Mouse (Mus musculus) adipocyte (in vitro differentiated cells): ENCODE data around the gene C2cd5.

ENCODE experiments used
- DNase-seq: peaks from one replicate; pipeline ENCODE4 v3.0.0-alpha.2; 2016; ENCODE audit warnings: low spot score

The C2cd5 gene

DNA sequence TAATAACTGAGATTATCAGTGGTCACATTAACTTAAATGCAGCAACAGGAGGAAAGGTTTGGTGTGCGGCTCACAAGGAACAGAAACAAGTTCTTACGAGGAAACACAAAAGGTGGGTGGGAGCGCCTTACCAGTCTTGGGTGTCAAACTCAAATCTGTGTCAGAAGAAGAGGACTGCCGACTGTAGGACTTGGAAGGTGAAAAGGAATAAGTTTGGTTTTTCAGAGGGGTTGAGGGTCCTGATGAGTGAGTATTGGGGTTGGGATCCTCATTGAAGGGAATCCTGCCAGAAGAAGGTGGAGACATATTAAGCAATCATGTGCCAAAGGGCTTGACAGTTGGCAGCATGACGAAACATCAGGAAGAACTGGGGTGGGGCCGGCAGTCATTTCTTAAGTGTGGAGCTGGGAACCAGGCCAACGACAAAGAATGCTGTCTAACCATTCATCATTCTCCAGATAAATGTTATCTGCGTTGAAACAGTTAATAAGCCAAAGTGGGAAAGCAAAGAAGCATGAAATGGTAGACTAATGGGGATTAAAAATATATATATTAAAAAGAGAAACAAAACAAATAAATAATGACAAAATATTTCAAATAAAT, 27.4 kb downstream of the C2cd5 start:
- DNase-seq = peak; percentile 87

DNA sequence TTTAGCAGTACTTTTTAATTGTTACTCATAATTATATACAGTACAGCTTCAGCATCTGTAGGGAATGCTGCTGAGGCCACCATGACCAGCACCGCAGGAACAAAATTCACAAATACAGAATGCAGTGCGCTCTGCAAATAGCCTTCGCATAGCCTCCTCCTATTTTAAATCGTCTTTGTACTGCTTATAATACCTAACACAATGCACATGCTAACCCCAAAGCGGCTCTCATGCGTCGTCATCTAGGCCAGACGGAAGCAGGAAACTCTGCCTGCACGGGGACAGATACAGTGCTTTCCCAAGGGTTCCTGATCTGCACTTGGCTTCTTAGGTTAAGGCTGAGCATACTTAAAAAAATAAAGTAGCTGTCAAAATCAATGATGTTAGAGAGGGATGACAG, 29.2 kb downstream of the C2cd5 start:
- no peak for DNase-seq

DNA sequence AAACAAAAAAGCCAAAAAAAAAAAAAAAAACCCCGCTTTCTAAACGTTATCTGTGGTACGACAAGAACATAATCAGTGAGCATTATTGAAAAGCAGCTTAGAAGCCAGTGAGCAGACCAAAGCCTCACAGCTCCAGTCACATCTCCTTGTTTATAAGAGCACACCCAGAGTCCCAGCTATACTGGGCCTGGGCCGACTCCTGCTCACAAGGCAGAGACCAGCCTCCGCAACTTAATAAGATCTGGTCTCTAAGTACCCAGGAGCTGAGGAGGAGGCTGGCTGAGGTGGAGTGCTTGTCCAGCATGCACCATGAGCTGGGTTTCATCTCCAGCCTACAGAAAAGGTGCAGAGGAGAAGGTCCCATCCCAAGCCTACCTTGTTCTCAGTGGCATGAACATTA, 29.9 kb downstream of the C2cd5 start:
- no peak for DNase-seq

GRCm38 (mm10) chr6:143069606-143070005, 30.3 kb downstream of the C2cd5 start:
- no peak for DNase-seq

DNA sequence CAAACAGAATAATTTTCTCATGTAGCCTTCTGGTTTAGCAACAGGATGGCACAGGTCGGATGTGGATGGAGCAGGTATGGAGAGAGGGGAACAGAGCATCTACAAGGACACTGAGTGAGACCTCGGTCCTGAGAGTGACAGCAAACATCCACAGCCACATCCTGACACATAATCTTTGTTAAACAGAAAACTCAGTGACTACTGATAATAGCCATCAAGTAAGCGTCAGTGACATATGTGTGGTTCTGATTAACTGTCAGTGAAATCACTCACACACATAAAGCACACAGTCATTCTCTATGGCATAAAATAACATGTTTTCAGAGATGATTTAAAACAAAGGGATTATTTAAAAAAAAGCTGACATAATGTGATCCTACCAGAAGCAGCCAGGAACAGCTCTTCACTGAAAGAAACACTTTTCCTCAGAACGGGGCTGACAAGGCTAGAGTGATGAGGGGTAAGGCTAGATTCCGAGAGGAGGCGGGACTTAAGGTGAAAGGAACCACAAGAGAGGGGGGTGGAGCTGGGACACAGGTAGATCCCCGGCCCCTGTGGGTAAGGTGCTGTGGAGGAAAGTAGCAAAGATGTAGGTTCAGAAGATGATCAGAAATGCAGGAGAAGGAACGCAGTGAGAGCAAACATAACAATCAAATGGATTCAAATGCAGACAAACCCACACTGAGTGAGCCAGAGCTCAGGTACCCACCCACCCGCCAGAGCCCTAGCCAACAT, 31.6 kb downstream of the C2cd5 start:
- DNase-seq = no peak

GRCm38 (mm10) chr6:143067654-143068053, 32.3 kb downstream of the C2cd5 start:
- DNase-seq = no peak

GRCm38 (mm10) chr6:143066859-143067258, 33.1 kb downstream of the C2cd5 start:
- no peak for DNase-seq

DNA sequence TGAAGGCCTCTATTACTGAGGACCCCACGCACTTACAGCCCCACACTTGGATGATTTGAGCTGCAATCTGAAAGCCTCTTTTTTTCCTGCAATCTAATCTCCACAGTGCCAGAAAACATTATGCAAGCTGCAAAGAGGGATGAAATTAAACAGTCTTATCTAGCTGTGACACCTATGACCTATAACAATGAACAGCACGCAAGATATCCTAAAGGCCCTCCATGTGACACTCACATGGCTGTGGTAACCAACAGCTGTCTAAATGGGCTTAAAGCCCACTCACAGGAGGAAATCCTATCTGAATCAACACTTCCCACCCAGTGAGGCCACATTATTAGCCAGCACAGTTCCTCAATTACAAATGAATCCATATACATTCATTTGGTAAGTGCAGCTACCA, 35.9 kb downstream of the C2cd5 start:
- DNase-seq = no peak

GRCm38 (mm10) chr6:143057601-143058000, 42.3 kb downstream of the C2cd5 start:
- no peak for DNase-seq

DNA sequence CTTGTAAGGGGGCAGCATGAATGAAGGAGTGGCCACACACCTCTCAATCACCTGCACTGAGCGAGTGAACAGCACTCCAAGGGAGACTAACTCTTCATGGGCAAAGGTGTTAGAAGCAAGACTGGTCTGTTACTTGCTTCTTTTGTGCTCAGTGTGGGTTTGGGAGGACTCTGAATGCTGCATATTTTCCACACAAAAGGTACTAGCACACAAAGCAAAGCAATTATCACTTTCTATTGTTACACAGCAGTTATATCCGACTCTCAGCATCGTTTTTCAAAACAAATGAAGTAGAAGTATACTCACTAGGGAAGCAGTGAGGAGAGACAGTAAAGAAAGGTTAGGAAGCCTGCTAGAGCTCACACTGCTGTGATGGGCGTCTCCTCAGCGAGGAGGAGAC, 48.4 kb downstream of the C2cd5 start:
- DNase-seq = no peak

DNA sequence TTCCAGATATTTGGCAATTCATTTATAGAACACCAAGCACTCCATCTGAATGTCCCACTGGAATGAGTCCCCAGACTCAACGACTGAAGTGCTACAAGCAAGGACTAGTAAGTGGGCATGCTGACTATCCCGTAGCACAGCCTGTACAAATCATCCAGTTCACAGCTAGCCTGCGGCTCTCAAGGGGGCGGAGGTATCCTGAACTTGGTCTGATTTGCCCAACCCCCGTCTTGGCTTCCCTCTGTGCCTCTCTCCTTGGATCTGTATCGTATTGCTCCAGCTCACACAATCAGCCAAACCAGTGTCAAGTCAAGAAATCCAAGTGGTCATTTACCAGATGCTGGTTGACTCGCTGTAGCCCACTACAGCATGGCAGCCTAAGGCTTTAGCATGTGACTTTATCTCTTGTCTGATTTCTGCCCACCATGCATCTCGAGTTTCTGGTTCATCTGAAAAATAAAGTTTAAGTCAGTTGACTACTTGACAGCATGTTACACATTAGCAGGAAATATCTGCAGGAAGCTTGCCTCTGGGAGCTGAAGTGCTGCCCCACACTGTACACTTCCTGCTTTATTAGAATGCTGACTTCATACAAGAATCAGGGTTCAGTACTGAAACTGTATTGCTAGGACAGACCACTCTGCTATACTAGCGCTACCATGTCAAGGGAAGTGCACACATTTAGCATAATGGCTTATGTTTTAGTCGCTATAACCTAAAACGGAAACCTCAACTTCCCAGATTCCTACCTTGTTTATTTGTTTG, 50.0 kb downstream of the C2cd5 start:
- no peak for DNase-seq

DNA sequence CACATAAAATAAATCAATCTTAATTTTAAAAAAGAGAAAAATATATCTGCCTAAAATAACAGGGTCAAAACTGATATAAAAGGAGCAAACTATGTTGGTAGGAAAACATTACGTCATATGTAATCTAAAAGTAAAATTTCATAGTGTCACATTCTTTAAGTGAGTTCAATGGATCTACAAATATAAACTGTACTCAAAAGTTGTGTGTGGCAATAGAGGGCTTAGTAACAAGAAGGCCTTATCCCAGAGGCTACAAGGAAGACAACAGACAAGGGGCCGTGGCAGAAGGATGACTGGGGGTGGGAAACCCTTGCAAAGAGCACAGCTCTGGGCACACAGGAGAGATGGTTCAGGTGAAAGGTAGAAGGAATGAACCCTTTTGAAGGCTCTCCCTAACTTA, 50.8 kb downstream of the C2cd5 start:
- DNase-seq = no peak

DNA sequence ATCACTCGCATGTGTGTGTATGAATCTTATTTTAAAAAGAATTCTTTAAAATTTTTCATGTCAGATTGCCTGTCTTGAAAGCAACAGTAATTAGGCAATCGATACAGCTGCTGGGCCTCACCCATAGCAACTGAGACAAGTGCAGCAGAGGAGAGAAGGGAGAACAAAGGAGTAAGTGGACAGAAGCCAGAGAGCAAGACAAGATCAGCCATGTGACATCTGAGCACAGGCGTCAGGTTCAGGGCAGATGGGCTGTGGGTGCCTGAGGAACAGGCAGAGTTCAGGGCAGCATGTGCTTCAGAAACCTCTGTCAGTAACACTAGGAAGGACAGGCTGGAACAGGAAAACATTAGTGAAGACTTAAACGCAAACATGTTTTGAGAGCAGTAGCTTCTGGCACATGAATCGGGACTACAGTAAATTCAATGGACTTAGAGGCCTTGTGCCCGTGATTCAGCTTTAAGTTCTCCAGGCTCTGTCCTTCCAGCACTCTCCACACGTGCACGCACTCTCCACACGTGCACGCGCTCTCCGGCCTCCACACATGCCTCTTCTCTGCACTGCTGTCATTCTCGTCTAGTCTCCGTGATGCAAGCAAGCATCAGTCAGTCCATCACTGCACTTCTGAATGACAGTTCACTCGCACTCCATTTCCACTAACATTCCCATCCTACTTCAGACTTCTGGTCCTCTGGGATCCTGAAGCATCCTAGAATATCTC, 52.2 kb downstream of the C2cd5 start:
- DNase-seq = no peak

GRCm38 (mm10) chr6:143041578-143041977, 58.4 kb downstream of the C2cd5 start:
- DNase-seq = no peak

DNA sequence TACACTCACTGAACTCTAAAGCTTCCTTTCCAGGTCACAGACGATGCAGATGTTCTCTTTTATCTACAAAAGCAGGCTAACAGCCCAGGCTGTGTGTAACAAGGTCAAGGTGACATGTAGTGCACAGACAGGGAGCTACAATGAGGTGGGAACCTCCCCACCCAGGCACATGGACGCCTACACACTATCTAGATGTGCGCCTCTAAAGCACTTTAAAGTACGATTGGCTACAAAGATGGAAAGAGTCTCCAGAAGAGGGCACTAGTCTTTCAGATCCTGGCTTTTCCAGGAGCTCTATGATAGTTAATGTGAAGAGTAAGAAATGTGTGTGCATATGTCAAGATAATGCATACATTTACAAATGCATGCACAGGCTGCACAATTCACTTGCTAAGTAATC, 64.7 kb downstream of the C2cd5 start:
- DNase-seq = no peak

GRCm38 (mm10) chr6:143034503-143034902, 65.4 kb downstream of the C2cd5 start:
- DNase-seq = no peak

DNA sequence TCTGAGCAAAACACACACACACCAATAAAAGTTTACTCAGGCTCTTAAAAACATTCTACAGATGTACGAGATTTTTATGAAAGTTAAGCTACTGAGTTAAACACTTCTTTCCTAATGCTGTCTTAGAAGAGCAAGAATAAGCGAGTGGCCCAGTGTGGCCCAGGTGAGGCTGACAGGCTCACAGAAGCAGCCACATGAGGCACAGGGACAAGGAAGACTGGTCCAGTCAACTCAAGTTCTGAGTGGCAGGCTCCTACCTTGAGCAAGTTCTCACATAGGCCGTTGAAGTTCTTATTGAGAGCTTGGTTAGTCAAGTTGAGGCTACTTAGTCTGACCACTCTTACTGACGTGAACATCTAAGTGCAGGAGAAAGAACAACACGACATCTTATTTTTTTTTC, 69.4 kb downstream of the C2cd5 start:
- no peak for DNase-seq

- no peak for DNase-seq
Observed at GRCm38 (mm10) chr6:143027896-143028295, 72.0 kb downstream of the C2cd5 start.

DNA sequence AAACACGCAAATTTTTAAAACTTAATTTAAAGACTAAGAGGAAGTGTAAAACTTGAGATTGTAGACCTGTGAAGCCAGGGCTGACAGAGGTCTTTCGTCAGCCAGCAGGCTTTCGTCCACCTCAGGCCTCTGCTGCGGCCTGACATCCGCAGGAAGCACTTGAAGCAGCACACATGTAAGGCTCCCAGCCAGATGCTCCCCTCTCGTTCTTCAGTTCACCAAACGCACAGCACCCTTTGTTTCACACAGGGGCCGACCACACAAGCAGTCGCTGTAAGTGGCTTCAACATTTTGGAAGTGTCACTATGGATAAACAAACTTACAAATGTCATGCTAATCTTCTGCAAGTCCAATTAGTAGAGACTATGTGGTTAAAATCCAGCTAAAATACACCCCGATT, 72.5 kb downstream of the C2cd5 start:
- no peak for DNase-seq

DNA sequence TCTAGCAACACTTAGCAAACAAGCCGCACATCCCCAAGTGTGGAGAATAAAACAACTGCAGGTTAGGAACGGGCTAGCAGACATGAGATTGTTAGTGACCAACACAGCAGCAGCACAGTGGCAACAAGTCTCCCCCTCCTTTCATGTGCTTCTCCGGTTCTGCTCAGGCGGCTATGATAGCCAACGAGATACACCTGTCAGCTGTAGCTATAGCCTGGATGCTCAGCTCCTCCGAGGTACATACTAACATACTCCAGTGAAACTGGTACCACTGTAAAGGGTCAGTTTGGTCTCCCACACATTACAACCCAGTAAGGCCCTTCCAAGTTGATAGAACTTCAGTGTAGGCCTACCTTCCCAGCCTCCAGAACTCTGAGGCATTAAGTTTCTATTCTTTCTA, 76.2 kb downstream of the C2cd5 start:
- no peak for DNase-seq

DNA sequence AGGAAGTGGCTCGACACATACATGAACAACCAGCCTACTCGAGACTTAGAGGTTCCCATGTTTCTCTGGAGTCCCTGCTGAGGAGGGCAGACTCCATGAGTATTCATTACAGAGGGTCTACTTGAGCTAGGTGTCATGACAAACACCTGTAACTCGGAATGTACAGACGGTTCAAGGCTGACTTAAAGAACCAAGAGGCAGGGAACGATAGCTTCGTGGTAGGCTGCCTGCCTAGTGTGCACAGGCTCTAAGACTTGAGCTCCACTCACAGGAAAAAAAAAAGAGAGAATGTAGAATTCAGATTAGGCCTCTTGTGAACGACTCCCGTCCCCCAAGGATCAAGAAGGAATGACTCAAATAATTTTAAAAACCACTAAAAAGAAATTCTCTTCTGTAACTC, 78.2 kb downstream of the C2cd5 start:
- no peak for DNase-seq

DNA sequence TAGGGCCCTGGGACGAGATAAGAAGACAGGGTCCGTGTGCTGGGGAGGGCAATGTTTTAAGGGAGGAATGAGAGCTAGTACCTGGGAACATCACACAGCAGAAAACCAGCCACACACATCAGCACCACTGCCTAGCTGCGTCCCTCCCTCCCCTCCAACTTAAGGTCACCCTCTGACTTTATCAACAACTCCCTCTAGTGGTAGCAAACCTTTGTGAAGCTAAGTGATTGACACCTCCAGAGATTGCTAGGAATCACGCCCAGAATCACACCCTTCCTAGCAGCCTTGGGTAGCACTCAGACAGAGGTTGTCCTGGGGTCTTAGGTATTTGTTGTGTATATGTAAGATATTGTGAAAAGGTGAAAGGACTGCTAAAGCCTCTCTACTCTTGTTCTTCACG, 79.3 kb downstream of the C2cd5 start:
- peak; percentile 34 for DNase-seq

DNA sequence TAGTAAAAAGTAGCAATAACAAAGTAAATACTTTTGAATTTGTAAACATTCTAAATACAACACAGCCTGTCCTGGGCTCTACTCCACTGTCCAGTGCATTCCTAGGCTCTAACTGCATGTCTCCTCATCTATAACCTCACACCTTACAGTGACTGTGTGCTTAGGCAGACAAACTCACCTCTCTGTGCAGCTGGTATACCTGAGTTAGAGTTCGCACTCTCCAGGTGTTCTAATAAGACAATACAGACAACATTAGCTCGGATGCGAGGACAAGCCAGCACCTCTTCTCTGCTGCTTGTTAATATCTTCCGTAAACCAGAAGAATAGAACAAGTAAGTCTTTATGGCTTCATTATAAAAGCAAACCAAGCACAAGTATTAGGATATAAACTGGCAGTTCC, 79.8 kb downstream of the C2cd5 start:
- DNase-seq = no peak
